ENCODE assay signal across 8 mouse cellular contexts in the genomic region with DNA sequence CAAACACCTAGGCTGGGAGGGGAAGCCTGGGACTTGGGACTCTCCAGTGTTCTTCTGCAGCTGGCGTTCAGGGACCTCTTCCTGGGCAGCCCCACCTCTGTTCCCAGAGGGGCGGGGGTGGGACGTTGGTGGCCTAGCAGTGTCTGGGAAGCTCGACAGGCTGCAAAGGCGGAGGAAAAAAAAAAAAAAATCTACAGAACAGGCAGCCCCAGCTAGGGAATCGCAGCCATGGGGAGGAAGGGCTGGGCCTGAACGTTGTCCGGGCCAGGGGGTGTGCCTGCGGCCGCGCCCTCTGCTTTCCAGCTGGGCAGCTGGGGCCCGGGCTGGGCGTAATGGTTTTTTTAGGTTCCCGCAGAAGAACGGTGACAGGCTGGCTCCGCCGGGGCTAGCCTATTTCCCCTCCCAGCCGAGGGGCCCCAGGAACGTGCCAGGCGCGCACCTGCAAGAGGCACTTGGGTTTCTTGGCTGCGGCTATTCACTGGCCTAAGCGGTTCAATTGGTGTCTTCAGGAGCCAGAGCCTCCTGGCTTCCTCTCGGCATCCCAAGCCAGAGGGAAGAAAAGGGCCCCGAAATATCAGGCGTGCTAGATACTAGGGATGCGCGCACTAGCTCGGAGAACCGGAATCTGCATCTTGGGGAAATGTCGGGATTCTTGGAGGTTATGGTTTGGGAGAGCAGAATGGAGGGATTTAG.
A peak's percentile ranks its signal among the peaks of the same experiment; 100 is the strongest.
DNase-seq lines count a peak whose midpoint lies in the region; ATAC-seq lines count a peak whose summit lies in the region.

No protein-coding gene starts in this region.

- no peaks in the 10 kb centered on the region for H3K9me3 ChIP-seq in heart, embryonic 11.5 days (replicated peaks; ENCODE audit: control insufficient read depth, low read length)
- no peaks in the 10 kb centered on the region for H3K9me3 ChIP-seq in limb, embryonic 15.5 days
- no peaks in the 10 kb centered on the region for H3K9me3 ChIP-seq in neural tube, embryonic 12.5 days

- H3K36me3 ChIP-seq in heart, embryonic 11.5 days (ENCODE audit: control insufficient read depth, insufficient read depth, low read length): no peaks in the 10 kb centered on the region
- no peaks in the 10 kb centered on the region for H3K36me3 ChIP-seq in limb, embryonic 15.5 days
- no peaks in the 10 kb centered on the region for H3K36me3 ChIP-seq in neural tube, embryonic 12.5 days

- no peak overlapping the region for H3K9ac ChIP-seq in heart, embryonic 11.5 days (ENCODE audit: low read depth, low read length)
- peak overlapping the region; percentile 33 for H3K9ac ChIP-seq in limb, embryonic 15.5 days
- peak overlapping the region; percentile 18; the same call in 1 of the 2 replicates for H3K9ac ChIP-seq in neural tube, embryonic 12.5 days

- peaks cover 56% of the 10 kb centered on the region for H3K27me3 ChIP-seq in heart, embryonic 11.5 days (ENCODE audit: control insufficient read depth, insufficient read depth, low read length)
- H3K27me3 ChIP-seq in limb, embryonic 15.5 days: peaks cover 50% of the 10 kb centered on the region
- peaks cover 45% of the 10 kb centered on the region for H3K27me3 ChIP-seq in neural tube, embryonic 12.5 days (replicated peaks)

- H3K4me2 ChIP-seq in heart, embryonic 11.5 days: peak overlapping the region; percentile 74
- H3K4me2 ChIP-seq in limb, embryonic 15.5 days: peak overlapping the region; percentile 65
- H3K4me2 ChIP-seq in neural tube, embryonic 12.5 days (replicated peaks): peak overlapping the region; percentile 58

- ATAC-seq in heart, embryonic 11.5 days (replicated peaks; ENCODE audit: insufficient number of reproducible peaks, low FRiP score, low TSS enrichment): no peak
- ATAC-seq in limb, embryonic 15.5 days (ENCODE audit: insufficient number of reproducible peaks, low FRiP score, low TSS enrichment, low read depth): peak; percentile 50
- ATAC-seq in neural tube, embryonic 12.5 days (ENCODE audit: low FRiP score, low read depth): no peak
- no peak for ATAC-seq in CD4-positive, CD25-positive, alpha-beta regulatory T cell, adult 4 months

- peak; percentile 10 for DNase-seq in CD4-positive helper T cell, adult 2 months (ENCODE audit: low read depth, low spot score)
- peak; percentile 67 for DNase-seq in ZHBTc4 (ENCODE audit: low read depth, low spot score)
- no peak for DNase-seq in layer of hippocampus, postnatal 36 days
- DNase-seq in spleen, postnatal 36 days (ENCODE audit: low spot score in 2 of 2): no peak

- H3K27ac ChIP-seq in heart, embryonic 11.5 days (ENCODE audit: low read depth, low read length): no peak overlapping the region
- peak overlapping the region; percentile 87 for H3K27ac ChIP-seq in limb, embryonic 15.5 days
- H3K27ac ChIP-seq in neural tube, embryonic 12.5 days: peak overlapping the region; percentile 1

- H3K4me3 ChIP-seq in heart, embryonic 11.5 days (ENCODE audit: low read depth, low read length): peak overlapping the region; percentile 44
- H3K4me3 ChIP-seq in limb, embryonic 15.5 days: peak overlapping the region; percentile 39
- H3K4me3 ChIP-seq in neural tube, embryonic 12.5 days: peak overlapping the region; percentile 18

- under 1% methylated on average over 31 of the region's 31 CpGs for WGBS in heart, embryonic 11.5 days (ENCODE audit: insufficient replicate concordance)
- WGBS in limb, embryonic 15.5 days: 1% methylated on average over 31 of the region's 31 CpGs
- under 1% methylated on average over 31 of the region's 31 CpGs for WGBS in neural tube, embryonic 12.5 days

- peaks cover 42% of the 10 kb centered on the region for H3K4me1 ChIP-seq in heart, embryonic 11.5 days (ENCODE audit: control insufficient read depth, insufficient read depth, low read length)
- peaks cover 40% of the 10 kb centered on the region for H3K4me1 ChIP-seq in limb, embryonic 15.5 days
- H3K4me1 ChIP-seq in neural tube, embryonic 12.5 days: peaks cover 68% of the 10 kb centered on the region

Comparison
In these comparisons a context has a peak if more than half of its experiments do, and no peak if none do; other contexts are left out.
1. DNase-seq: peak in CD4-positive helper T cell, adult 2 months (single experiment) and ZHBTc4 (single experiment); none in layer of hippocampus, postnatal 36 days (0 of 2) and spleen, postnatal 36 days (0 of 2).
2. Peak in every context shown above with its lines, with median percentiles within 50 percentile points of each other: H3K4me2 ChIP-seq and H3K4me3 ChIP-seq.